Mouse (Mus musculus) G1E (cell line): ENCODE data around the gene Gphn.

Source experiments
- CTCF ChIP-seq: IDR thresholded peaks from 2 replicates; pipeline ENCODE4 v1.5.1; 2012; ENCODE audit warnings: low read depth, low read length, inconsistent platforms, mixed read lengths
- GATA1 ChIP-seq: IDR thresholded peaks from 2 replicates; pipeline ENCODE4 v1.6.1; 2012; ENCODE audit warnings: borderline replicate concordance, low read length, inconsistent platforms, mixed read lengths
- GATA2 ChIP-seq: IDR thresholded peaks from 2 replicates; pipeline ENCODE4 v1.6.1; 2012; ENCODE audit warnings: low read depth, low read length, inconsistent platforms, borderline replicate concordance
- POLR2AphosphoS5 ChIP-seq: IDR thresholded peaks from 2 replicates; pipeline ENCODE4 v1.6.1; 2012; ENCODE audit warnings: low read depth, low read length, inconsistent platforms; ENCODE audit not compliant: insufficient replicate concordance
- TAL1 ChIP-seq: conservative IDR thresholded peaks from 2 replicates; pipeline ENCODE4 v1.6.1; 2012; ENCODE audit warnings: low read depth, low read length, inconsistent platforms, mixed read lengths

DNA sequence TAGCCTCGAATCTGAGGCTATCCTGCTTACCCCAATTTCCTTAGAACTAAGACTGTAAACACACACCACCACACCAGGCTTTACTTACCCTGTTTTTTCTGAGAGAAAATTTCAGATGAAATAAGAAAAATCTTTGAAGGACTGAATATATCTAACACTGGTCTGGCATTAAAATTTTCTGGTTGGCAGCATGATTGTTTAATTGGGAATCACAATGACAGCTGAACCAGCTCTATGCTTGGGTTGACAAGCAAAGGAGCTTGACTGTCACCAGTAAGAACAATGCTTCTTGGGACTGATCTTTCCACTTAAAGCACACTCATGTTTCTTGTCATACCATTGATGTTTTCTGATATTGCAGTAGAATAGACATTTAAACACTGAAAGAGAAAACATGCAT lies 296.0 kb downstream of the Gphn start:
- TF ChIP-seq CTCF (no peak), TAL1 (no peak), GATA1 (no peak), GATA2 (no peak), POLR2AphosphoS5 (no peak)
